ENCODE assay signal across 27 mouse cellular contexts in the genomic region with DNA sequence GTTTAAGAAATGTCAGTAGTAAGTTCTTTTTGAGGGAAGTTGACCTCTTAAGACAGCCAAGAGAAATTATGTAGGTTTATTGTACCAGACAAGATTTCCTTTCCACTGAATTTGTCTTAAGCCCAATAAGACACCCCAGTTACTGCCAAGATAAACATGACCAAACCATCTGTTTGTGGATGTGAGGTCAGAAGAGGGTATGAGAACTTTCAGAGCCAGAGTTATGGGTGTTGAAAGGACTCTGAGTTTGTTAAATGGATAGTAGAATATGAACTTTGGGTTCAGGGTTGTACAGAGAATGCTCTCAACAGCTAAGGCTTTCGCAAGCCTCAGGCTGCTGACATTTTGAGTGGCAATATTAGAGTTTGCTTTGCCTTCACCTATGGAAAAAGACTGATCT.
DNase-seq lines count a peak whose midpoint lies in the region; ATAC-seq and TF ChIP-seq lines count a peak whose summit lies in the region.
"Had no signal": no experiment of that assay in that cellular context is flagged by ENCODE, and none has a peak within 500 bp of the region (broad histone marks: within the 10 kb centered on the region; RNA-seq: fewer than 3 reads in every experiment).

No protein-coding gene starts in this region.

- no peak for TF ChIP-seq POLR2A in kidney, adult 2 months (IDR thresholded peaks at IDR 0.05; ENCODE audit: low read depth, low read length)
- TF ChIP-seq POLR2A in liver, adult 2 months (IDR thresholded peaks at IDR 0.05; ENCODE audit: extremely low read depth, insufficient read depth, low read length) = no peak

- no peak overlapping the region for H3K27ac ChIP-seq in kidney, adult 2 months (ENCODE audit: insufficient read depth, low read depth, low read length)
- no peak overlapping the region for H3K27ac ChIP-seq in kidney, embryonic 15.5 days
- H3K27ac ChIP-seq in liver, adult 2 months (replicated peaks; ENCODE audit: insufficient read depth, low read depth, low read length) = no peak overlapping the region
- H3K27ac ChIP-seq in liver, embryonic 11.5 days (ENCODE audit: low read depth, low read length) = no peak overlapping the region
- H3K27ac ChIP-seq: embryonic facial prominence, embryonic 10.5 days; embryonic facial prominence, embryonic 15.5 days; forebrain, embryonic 12.5 days; heart, embryonic 15.5 days; hindbrain, embryonic 12.5 days; hindbrain, postnatal 0 days; intestine, embryonic 15.5 days; liver, embryonic 12.5 days; midbrain, embryonic 15.5 days; neural tube, embryonic 15.5 days had no signal

- no peak for TF ChIP-seq CTCF in kidney, adult 2 months (conservative IDR thresholded peaks at IDR 0.05; ENCODE audit: insufficient read depth, insufficient read length, low read depth, low read length)
- TF ChIP-seq CTCF in liver, adult 2 months (IDR thresholded peaks at IDR 0.05; ENCODE audit: low read depth, low read length) = no peak

- no peak for ATAC-seq in kidney, embryonic 15.5 days (replicated peaks; ENCODE audit: low FRiP score)
- no peak for ATAC-seq in liver, embryonic 11.5 days (replicated peaks; ENCODE audit: low FRiP score)
- ATAC-seq: forebrain, postnatal 0 days; hindbrain, postnatal 0 days; intestine, embryonic 15.5 days; liver, embryonic 12.5 days; midbrain, embryonic 15.5 days had no signal

- 86% methylated on average over 1 of the region's 1 CpGs for WGBS in kidney, adult 2 months
- 66% methylated on average over 1 of the region's 1 CpGs for WGBS in kidney, embryonic 15.5 days
- 27% methylated on average over 1 of the region's 1 CpGs for whole genome bisulfite sequencing in liver, adult 2 months
- WGBS in liver, embryonic 11.5 days = 76% methylated on average over 1 of the region's 1 CpGs

- no peaks in the 10 kb centered on the region for H3K9me3 ChIP-seq in kidney, embryonic 15.5 days (replicated peaks)
- H3K9me3 ChIP-seq in liver, embryonic 11.5 days (ENCODE audit: control insufficient read depth, low read length) = no peaks in the 10 kb centered on the region
- H3K9me3 ChIP-seq: embryonic facial prominence, embryonic 10.5 days; embryonic facial prominence, embryonic 15.5 days; forebrain, embryonic 12.5 days; heart, embryonic 15.5 days; hindbrain, embryonic 12.5 days; intestine, embryonic 15.5 days; liver, embryonic 12.5 days; midbrain, embryonic 15.5 days; neural tube, embryonic 15.5 days had no signal

- no peak overlapping the region for H3K4me3 ChIP-seq in kidney, adult 2 months (ENCODE audit: insufficient read depth, low read depth, low read length)
- no peak overlapping the region for H3K4me3 ChIP-seq in kidney, embryonic 15.5 days (replicated peaks)
- H3K4me3 ChIP-seq in liver, adult 2 months (ENCODE audit: insufficient read depth, low read depth, low read length) = no peak overlapping the region
- no peak overlapping the region for H3K4me3 ChIP-seq in liver, embryonic 11.5 days (ENCODE audit: low read depth, low read length)
- H3K4me3 ChIP-seq: embryonic facial prominence, embryonic 10.5 days; embryonic facial prominence, embryonic 15.5 days; forebrain, embryonic 12.5 days; heart, embryonic 15.5 days; hindbrain, embryonic 12.5 days; intestine, embryonic 15.5 days; liver, embryonic 12.5 days; midbrain, embryonic 15.5 days; neural tube, embryonic 15.5 days had no signal

- DNase-seq in kidney, adult 2 months = peak; percentile 58
- DNase-seq in liver, adult 2 months (ENCODE audit: extremely low read depth, low read depth, low spot score) = peak; percentile 72
- DNase-seq in liver, embryonic 11.5 days (ENCODE audit: low spot score) = no peak
- peak; percentile 59 for DNase-seq in adipocyte (ENCODE audit: low spot score)
- peak; percentile 2 for DNase-seq in yolk sac, embryonic 10.5 days (ENCODE audit: low spot score)
- no peak for DNase-seq in cerebellum, postnatal 25 days
- DNase-seq: adrenal gland, postnatal 10 days; cerebellum, adult 11 months; cerebellum, adult 9-11 months; forebrain, postnatal 0 days; heart, postnatal 36 days; lung, adult 18-20 months; lung, postnatal 10 days; right cerebral cortex, postnatal 25 days; thymus, postnatal 14 days had no signal

- no peaks in the 10 kb centered on the region for H3K36me3 ChIP-seq in kidney, adult 2 months (ENCODE audit: control insufficient read depth, insufficient read depth, low read length)
- no peaks in the 10 kb centered on the region for H3K36me3 ChIP-seq in kidney, embryonic 15.5 days
- H3K36me3 ChIP-seq in liver, adult 2 months (ENCODE audit: control insufficient read depth, insufficient read depth, low read length) = no peaks in the 10 kb centered on the region
- no peaks in the 10 kb centered on the region for H3K36me3 ChIP-seq in liver, embryonic 11.5 days (ENCODE audit: control insufficient read depth, insufficient read depth, low read length)
- H3K36me3 ChIP-seq: embryonic facial prominence, embryonic 10.5 days; embryonic facial prominence, embryonic 15.5 days; forebrain, embryonic 12.5 days; heart, embryonic 15.5 days; hindbrain, embryonic 12.5 days; intestine, embryonic 15.5 days; liver, embryonic 12.5 days; midbrain, embryonic 15.5 days; neural tube, embryonic 15.5 days had no signal

- no peaks in the 10 kb centered on the region for H3K79me2 ChIP-seq in liver, adult 2 months (ENCODE audit: control insufficient read depth, insufficient read depth, low read length)

- H3K4me2 ChIP-seq in kidney, embryonic 15.5 days = no peak overlapping the region
- H3K4me2 ChIP-seq in liver, embryonic 11.5 days = no peak overlapping the region
- H3K4me2 ChIP-seq: embryonic facial prominence, embryonic 15.5 days; forebrain, embryonic 12.5 days; heart, embryonic 15.5 days; hindbrain, embryonic 12.5 days; intestine, embryonic 15.5 days; liver, embryonic 12.5 days; midbrain, embryonic 15.5 days; neural tube, embryonic 15.5 days had no signal

- no peaks in the 10 kb centered on the region for H3K27me3 ChIP-seq in kidney, adult 2 months (replicated peaks; ENCODE audit: control insufficient read depth, insufficient read depth, low read length)
- H3K27me3 ChIP-seq in kidney, embryonic 15.5 days = no peaks in the 10 kb centered on the region
- H3K27me3 ChIP-seq in liver, adult 2 months (ENCODE audit: control insufficient read depth, insufficient read depth, low read length) = no peaks in the 10 kb centered on the region
- no peaks in the 10 kb centered on the region for H3K27me3 ChIP-seq in liver, embryonic 11.5 days (replicated peaks; ENCODE audit: control insufficient read depth, insufficient read depth, low read length)
- H3K27me3 ChIP-seq: CH12.LX; embryonic facial prominence, embryonic 15.5 days; forebrain, embryonic 12.5 days; heart, embryonic 15.5 days; hindbrain, embryonic 12.5 days; intestine, embryonic 15.5 days; liver, embryonic 12.5 days; midbrain, embryonic 15.5 days; neural tube, embryonic 15.5 days had no signal

- H3K4me1 ChIP-seq in kidney, adult 2 months (ENCODE audit: control insufficient read depth, insufficient read depth, low read length) = no peaks in the 10 kb centered on the region
- no peaks in the 10 kb centered on the region for H3K4me1 ChIP-seq in kidney, embryonic 15.5 days
- no peaks in the 10 kb centered on the region for H3K4me1 ChIP-seq in liver, adult 2 months (ENCODE audit: control insufficient read depth, insufficient read depth, low read length)
- no peaks in the 10 kb centered on the region for H3K4me1 ChIP-seq in liver, embryonic 11.5 days (replicated peaks; ENCODE audit: control insufficient read depth, insufficient read depth, low read length)
- H3K4me1 ChIP-seq: embryonic facial prominence, embryonic 10.5 days; embryonic facial prominence, embryonic 15.5 days; forebrain, embryonic 12.5 days; heart, embryonic 15.5 days; hindbrain, embryonic 12.5 days; intestine, embryonic 15.5 days; liver, embryonic 12.5 days; midbrain, embryonic 15.5 days; neural tube, embryonic 15.5 days had no signal

- no peak overlapping the region for H3K9ac ChIP-seq in kidney, embryonic 15.5 days
- no peak overlapping the region for H3K9ac ChIP-seq in liver, adult 2 months (ENCODE audit: low read depth, low read length)
- no peak overlapping the region for H3K9ac ChIP-seq in liver, embryonic 11.5 days (ENCODE audit: low read depth, low read length)
- H3K9ac ChIP-seq: embryonic facial prominence, embryonic 15.5 days; forebrain, embryonic 12.5 days; forebrain, postnatal 0 days; heart, embryonic 15.5 days; hindbrain, embryonic 12.5 days; intestine, embryonic 15.5 days; liver, embryonic 12.5 days; midbrain, embryonic 15.5 days; neural tube, embryonic 15.5 days had no signal

Comparison
In these comparisons a context has a peak if more than half of its experiments do, and no peak if none do; other contexts are left out.
1. DNase-seq: peak in kidney, adult 2 months (single experiment), liver, adult 2 months (single experiment), adipocyte (single experiment) and yolk sac, embryonic 10.5 days (single experiment); none in liver, embryonic 11.5 days (single experiment) and cerebellum, postnatal 25 days (0 of 2).